Mouse (Mus musculus) thymus, postnatal 14 days (tissue): ENCODE results near the gene Lcn12.

Experiments
- DNase-seq: peaks from one replicate; pipeline ENCODE4 v3.0.0; 2021

Lcn12 gene

GRCm38 (mm10) chr2:25492988-25493387 is 723 bp downstream of the Lcn12 start:
- DNase-seq, result no peak

DNA sequence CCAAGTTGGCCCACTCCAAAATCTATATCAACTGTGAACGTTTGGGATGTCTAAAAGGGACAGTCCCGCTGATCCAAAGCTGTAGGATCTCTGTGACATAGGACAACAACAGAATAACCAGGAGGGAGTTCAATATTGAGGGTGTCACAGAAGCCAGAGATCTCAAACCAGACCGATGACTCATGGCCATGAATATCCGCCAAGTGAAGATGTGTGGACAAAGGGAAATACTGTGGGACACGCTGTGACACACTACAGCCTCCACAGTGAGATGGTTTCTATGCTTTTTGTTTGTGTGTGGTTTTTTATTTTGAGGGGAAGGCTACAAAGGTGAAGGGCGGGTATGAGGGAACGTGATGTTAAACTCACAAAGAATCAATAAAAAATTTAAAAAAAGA is 5.0 kb downstream of the Lcn12 start:
- no peak for DNase-seq

- DNase-seq, result no peak
These were observed 5.6 kb downstream of the Lcn12 start for GRCm38 (mm10) chr2:25487965-25488670.

DNA sequence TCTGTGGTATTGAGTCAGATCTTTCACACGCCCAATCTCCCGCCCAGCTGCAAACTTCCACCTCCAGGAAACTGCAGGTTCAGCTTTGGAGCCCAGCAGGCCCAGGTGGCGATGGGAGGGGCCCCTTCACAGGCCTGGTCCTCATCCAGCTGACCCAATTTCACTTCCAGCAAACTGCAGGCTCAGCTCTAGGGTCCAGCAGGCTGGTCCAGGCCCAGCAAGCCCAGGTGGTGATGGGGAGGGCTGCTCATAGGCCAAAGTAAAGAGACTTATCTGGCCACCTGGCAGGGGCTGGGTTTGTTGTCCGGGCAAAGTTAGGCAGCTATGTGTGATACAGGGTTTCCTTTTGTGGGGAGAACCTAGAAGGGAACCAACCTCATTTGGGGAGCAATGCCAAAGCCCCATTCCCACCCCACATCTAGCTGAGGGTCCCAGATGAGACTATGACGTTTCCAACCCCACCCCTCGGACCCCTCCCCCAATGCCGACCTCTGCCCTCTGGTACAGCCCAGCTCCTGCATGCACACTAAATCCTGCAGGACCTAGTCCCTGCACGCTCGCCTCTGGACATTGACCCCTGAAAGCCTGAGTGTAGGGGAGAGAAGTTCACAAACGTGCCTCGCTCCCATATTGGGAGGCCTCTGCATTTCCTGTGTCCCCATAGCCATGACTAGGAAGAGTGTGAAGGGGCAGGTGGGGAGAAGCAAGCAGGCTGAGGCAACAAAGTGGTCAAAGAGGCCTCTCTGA is 8.6 kb downstream of the Lcn12 start:
- DNase-seq, result peak; percentile 65

- DNase-seq, result peak; percentile 81
These were observed 10.7 kb downstream of the Lcn12 start for GRCm38 (mm10) chr2:25482969-25483368.

DNA sequence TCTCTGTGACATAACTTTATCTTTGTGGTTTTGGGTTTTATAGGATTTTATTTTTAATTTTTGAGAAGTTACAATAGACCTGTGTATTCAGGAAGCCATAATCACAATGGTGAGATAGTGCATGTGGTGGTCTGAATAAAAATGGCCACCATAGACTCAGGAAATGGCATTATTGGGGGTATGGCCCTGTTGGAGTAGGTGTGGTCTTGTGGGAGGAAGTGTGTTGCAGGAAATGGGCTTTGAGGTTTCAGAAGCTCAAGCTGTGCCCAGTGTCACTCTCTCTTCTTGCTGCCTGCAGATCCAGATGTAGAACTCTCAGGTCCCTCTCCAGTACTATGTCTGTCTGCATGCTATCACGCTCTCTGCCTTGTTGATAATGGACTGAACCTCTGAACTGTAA is 13.2 kb downstream of the Lcn12 start:
- DNase-seq, result no peak

- no peak for DNase-seq
These were observed 14.0 kb downstream of the Lcn12 start for GRCm38 (mm10) chr2:25479551-25480311.

GRCm38 (mm10) chr2:25477967-25478675 is 15.6 kb downstream of the Lcn12 start:
- no peak for DNase-seq

DNA sequence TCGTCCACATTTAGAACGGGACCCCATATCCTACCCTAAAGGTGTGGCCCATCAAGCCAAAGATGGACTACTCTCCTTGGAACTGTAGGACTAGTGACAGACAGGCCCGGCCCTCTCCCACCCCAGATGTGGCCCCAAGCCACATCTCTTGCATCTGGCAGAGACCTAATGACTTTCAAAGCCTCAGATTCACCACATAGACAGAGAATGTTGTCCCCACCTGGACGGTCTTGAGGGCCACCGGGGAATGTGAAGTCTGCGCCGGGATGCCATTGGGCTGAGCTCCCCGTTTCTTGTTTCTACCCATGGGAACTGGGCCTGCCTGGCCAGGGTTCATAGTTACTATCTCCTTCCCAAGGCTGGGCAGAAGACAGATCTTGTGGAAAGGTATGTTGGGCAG is 16.2 kb downstream of the Lcn12 start:
- no peak for DNase-seq

DNA sequence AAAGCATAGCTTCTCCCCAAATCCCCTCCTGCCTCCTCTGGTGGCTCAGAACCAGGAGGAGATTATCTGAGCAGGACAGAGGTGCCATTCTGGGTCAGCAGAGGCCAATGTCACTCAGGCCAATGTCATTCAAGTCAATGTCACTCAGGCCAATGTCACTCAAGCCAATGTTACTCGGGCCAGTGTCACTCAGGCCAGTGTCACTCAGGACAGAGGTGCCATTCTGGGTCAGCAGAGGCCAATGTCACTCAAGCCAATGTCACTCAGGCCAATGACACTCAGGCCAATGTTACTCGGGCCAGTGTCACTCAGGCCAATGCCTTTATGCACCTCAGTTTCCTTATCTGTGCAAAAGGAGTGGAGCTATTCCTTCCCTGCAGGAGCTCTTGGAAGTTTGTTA is 21.2 kb downstream of the Lcn12 start:
- no peak for DNase-seq

DNA sequence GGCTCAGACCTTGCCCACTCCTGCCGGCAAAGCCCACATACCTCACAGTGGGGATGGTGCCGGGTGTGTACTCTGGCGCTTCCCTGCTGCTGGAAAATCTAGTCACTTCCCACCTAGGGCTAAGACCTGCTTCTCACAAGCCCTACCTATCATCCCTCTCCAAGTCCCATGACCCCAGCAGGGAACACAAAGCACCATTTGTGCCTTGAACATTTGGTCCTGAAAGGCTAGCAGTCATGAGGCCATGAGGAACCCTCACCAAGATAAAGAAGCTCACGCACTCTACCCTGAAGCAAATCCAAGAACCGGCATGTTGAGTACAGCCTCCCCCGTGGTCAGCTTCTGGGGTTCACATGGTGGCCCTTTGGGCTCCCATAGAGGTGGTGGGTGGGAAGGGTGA is 23.7 kb downstream of the Lcn12 start, which contains the start of gene Ptgds:
Ptgds (minus strand) TSS at position 78 of the 400 bp plus-strand sequence.
- no peak for DNase-seq

DNA sequence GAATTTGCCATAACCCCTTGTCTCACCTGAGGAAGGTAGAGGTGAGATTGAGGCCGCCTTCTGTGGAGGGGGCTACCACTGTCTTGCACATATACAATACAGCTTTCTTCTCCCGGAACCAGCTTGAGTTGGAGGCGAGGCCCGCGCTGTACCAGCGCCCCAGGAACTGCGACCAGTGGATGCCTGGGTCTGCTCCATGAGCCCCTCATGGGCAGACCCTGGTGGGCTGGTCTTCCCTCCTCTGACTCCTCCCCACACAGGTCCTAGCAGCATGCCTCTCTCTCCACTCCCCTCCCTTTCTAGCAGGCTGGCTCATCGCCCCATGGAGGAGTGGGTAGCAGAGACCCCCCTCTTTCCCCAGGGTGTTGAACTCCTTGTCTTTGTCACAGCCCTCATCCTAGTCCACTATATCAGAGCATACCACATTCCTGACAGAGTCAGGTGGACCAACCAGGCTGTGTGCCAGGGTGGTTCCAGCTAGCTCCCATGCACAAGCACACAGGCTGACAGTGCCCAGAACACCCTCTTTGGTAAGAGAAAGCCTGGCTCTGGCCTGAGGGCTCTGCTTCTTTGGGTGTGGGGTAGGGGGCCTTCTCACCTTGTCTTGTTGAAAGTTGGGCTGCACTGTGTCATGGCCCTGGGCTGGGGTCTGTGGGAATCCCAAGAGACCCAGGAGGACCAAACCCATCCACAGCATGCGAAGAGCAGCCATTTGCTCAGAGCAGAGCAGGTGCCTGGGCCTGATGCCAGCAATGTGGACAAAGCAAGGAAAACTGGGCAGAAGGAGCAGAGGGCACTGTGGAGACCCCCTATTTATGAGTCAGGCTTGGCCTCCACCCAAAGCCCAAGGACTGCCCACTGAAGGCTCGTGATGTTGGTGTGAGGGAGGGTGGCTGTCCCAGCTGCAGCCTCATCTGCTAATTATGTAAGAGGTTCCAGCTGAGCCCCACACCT is 24.5 kb downstream of the Lcn12 start:
- no peak for DNase-seq

DNA sequence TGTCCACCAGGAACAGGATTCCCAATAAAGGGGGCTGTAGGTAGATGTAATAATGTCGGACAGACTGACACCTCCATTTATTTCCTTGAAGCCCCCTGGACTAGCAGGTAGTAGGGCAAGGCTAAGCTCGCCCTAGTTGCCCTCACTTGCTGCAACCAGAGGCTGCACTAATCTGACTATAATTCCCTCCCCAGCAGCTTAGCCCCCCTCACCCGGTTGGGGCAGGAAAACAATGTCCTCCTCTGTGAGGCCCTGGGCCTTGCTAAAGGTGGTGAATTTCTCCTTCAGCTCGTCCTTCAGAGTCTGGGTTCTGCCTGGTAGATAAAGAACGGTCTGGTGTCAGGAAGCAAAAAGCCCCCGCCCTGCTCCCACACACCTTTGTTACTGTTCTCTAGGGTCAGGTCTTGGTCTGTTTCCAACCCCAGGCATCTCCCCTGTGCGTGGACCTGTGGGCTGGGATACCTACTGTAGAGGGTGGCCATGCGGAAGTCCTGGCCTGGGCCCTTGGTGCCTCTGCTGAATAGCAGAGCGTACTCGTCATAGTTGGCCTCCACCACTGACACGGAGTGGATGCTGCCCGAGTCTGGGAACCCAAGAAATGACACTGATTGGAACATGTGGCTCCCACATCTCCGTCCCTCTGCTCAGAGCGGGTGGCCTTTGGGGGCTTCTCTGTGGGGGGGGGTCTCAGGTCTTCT is 26.0 kb downstream of the Lcn12 start:
- DNase-seq, result no peak

- peak; percentile 87 for DNase-seq
These were observed 27.7 kb downstream of the Lcn12 start for GRCm38 (mm10) chr2:25465816-25466635.

DNA sequence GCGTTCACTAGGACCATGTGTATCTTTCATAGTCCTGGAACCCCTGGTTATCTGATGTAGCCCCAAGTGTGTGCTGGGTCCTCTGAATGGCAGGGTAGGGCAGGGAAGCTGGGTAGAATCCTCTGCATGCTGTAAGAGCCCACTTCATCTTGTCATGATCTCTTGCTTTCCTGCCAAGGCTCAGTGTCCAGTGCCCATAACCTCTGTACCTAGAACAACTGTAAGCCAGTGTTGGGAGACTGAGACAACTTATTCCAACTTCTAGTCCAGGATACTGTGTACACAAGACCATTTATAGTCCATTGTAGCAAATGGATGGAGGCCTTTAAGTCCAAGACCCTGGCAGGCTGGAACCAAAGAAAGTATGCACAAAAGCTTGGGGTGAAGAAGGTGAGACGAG is 28.5 kb downstream of the Lcn12 start:
- no peak for DNase-seq

GRCm38 (mm10) chr2:25463630-25464029 is 30.1 kb downstream of the Lcn12 start:
- DNase-seq, result no peak

DNA sequence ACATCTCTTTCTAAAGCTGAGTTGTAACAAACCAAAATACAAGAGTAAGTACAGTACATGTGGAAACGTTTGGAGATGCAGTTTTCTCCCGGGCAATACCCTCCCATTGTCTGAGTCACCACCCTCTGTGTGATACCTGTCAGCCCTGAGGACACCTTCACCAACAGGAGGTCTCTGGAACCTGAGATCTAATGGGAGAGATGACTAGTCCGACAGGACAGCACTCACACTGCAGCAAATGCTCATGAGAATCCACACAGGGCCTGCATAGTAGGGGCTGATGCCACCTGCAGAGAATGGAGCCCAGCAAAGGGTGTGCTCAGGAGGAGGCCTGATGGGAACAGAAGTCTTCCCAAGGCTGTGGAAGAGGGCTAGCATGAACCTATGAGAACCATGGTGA is 32.3 kb downstream of the Lcn12 start:
- no peak for DNase-seq

- peak; percentile 95 for DNase-seq
These were observed 33.0 kb downstream of the Lcn12 start, which contains the start of gene Paxx for GRCm38 (mm10) chr2:25460551-25461309. Gene Paxx, minus strand, starts transcription at chr2:25461094.

DNA sequence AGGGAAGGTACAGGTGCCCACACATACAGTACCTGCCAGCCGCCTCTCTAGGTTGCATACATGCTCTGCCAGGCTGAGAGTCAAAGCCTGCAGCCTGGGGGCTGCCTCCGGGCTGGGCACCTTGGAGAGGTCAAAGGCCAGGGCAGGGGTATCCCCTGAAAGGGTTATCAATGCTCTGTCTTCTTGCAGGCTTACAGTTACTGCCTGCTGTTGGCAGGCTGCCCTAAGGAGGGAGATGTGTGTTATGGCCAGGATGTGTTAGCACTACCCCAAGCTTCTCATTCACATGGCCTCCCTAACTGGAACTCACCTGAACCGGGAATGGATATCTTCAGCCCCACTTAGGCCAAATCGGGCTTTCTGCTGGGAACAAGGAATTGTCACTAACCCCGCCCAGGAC is 33.6 kb downstream of the Lcn12 start:
- peak; percentile 33 for DNase-seq
